Mouse (Mus musculus) E14TG2a.4 (cell line): Measurements from ENCODE around the gene March6.

ENCODE experiments used
- CTCF ChIP-seq: conservative IDR thresholded peaks from 2 replicates; pipeline ENCODE4 v1.5.1; 2014; ENCODE audit warnings: low read length
- POU5F1 ChIP-seq: IDR thresholded peaks from 2 replicates; pipeline ENCODE4 v1.6.1; 2014; ENCODE audit warnings: low read length, borderline replicate concordance

DNA sequence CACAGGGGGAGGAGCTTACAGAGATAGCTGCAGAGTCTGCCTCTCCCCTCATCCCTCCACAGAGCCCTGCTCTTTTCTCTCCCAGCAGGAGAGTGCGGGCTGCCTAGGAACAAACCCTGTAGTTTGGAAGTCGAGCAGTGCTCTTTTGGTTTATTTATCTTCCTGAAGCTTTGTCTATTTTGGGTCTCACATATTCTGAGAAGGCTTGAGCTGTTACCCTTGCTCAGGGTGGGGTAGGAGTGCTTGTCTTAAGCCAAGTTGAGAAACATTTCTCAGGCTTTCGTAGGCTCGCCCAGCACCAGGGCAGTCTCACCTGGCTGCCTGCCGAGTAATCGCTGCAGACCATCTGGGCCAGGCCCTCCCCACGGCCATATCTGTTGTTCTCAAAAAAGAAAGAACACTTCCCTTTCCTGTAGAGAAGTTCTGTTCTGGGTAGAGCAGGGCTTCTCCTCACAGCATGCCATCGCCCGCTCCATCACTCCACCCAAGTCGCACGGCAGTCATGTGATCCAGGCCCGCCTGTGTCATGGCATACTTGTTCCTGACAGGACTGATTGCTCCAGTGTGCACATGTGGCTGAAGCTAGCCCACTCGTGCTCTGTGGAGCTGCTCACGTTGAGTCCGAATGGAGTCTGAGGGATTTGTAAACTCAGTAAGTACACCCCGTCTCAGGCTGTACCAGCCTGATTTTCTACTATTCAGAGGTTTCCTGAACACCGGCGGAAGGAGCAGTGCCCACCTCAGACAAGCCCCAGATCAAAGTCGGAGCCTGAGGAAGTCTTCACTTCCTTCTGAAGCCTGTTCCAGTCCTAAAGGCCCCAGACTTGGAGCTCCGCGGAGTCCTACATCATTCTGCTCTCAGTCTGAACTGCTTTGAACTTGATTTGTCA, 112.8 kb downstream of the March6 start:
- TF ChIP-seq CTCF (no peak), POU5F1 (no peak)
